7 mouse cellular contexts compared by ENCODE assay signal in genomic region chr14:59624326-59624885, GRCm38 (mm10). TPM values are rescaled to one million over a fixed set of nuclear protein-coding genes. Genes with fewer than 3 reads are reported as not detected.
DNase-seq lines count a peak whose midpoint lies in the region; ATAC-seq lines count a peak whose summit lies in the region.

No protein-coding gene starts in this region.

- no peak for DNase-seq in hindbrain, embryonic 11.5 days (ENCODE audit: low spot score)
- peak; percentile 54 for DNase-seq in ES-CJ7 (ENCODE audit: low read depth, low spot score)
- no peak for DNase-seq in embryonic facial prominence, embryonic 10.5 days (ENCODE audit: low spot score)
- no peak for DNase-seq in ovary, adult 18-20 months (ENCODE audit: low spot score)
- no peak for DNase-seq in frontal cortex, postnatal 14 days (ENCODE audit: low spot score in 2 of 2)

- H3K9ac ChIP-seq in hindbrain, embryonic 11.5 days (ENCODE audit: low read depth, low read length): no peak overlapping the region
- H3K9ac ChIP-seq in hindbrain, embryonic 16.5 days (ENCODE audit: low read depth, low read length): no peak overlapping the region
- H3K9ac ChIP-seq in limb, embryonic 13.5 days: no peak overlapping the region

- no peak overlapping the region for H3K4me2 ChIP-seq in hindbrain, embryonic 11.5 days (replicated peaks; ENCODE audit: low read depth, low read length)
- H3K4me2 ChIP-seq in hindbrain, embryonic 16.5 days (ENCODE audit: low read length): no peak overlapping the region
- peak overlapping the region; percentile 81 for H3K4me2 ChIP-seq in limb, embryonic 13.5 days (replicated peaks)

- no peak overlapping the region for H3K4me3 ChIP-seq in hindbrain, embryonic 11.5 days (ENCODE audit: low read depth, low read length)
- H3K4me3 ChIP-seq in hindbrain, embryonic 16.5 days (ENCODE audit: low read length): no peak overlapping the region
- H3K4me3 ChIP-seq in embryonic facial prominence, embryonic 10.5 days: peak overlapping the region; percentile 82; the same call in 1 of the 2 replicates
- H3K4me3 ChIP-seq in limb, embryonic 13.5 days: peak overlapping the region; percentile 78

- H3K4me1 ChIP-seq in hindbrain, embryonic 11.5 days (replicated peaks; ENCODE audit: control insufficient read depth, insufficient read depth, low read length): no peaks in the 10 kb centered on the region; the same call in 1 of the 2 replicates
- peaks cover 21% of the 10 kb centered on the region for H3K4me1 ChIP-seq in hindbrain, embryonic 16.5 days (ENCODE audit: control insufficient read depth, insufficient read depth, low read depth, low read length)
- H3K4me1 ChIP-seq in embryonic facial prominence, embryonic 10.5 days: peaks cover 44% of the 10 kb centered on the region
- H3K4me1 ChIP-seq in limb, embryonic 13.5 days: peaks cover 41% of the 10 kb centered on the region

- 0 out of 2 replicates have a peak, but pooled peaks have one; percentile 2 for ATAC-seq in hindbrain, embryonic 11.5 days (ENCODE audit: low FRiP score)
- ATAC-seq in hindbrain, embryonic 16.5 days: no peak
- no peak for ATAC-seq in limb, embryonic 13.5 days (ENCODE audit: low FRiP score, low read depth)

- WGBS in hindbrain, embryonic 11.5 days: 42% methylated on average over 9 of the region's 9 CpGs
- 35% methylated on average over 9 of the region's 9 CpGs for WGBS in hindbrain, embryonic 16.5 days
- WGBS in embryonic facial prominence, embryonic 10.5 days: 18% methylated on average over 9 of the region's 9 CpGs
- WGBS in limb, embryonic 13.5 days: 15% methylated on average over 9 of the region's 9 CpGs

- H3K9me3 ChIP-seq in hindbrain, embryonic 11.5 days (ENCODE audit: control insufficient read depth, low read length): no peaks in the 10 kb centered on the region
- no peaks in the 10 kb centered on the region for H3K9me3 ChIP-seq in hindbrain, embryonic 16.5 days (ENCODE audit: control insufficient read depth, low read length)
- H3K9me3 ChIP-seq in embryonic facial prominence, embryonic 10.5 days: no peaks in the 10 kb centered on the region
- H3K9me3 ChIP-seq in limb, embryonic 13.5 days: no peaks in the 10 kb centered on the region

- H3K27ac ChIP-seq in hindbrain, embryonic 11.5 days (ENCODE audit: low read depth, low read length): no peak overlapping the region
- H3K27ac ChIP-seq in hindbrain, embryonic 16.5 days (ENCODE audit: low read depth, low read length): no peak overlapping the region
- H3K27ac ChIP-seq in embryonic facial prominence, embryonic 10.5 days (replicated peaks): no peak overlapping the region; the same call in 1 of the 2 replicates
- no peak overlapping the region for H3K27ac ChIP-seq in limb, embryonic 13.5 days

- H3K27me3 ChIP-seq in hindbrain, embryonic 11.5 days (ENCODE audit: control insufficient read depth, insufficient read depth, low read length): peaks cover 10% of the 10 kb centered on the region; the same call in 1 of the 2 replicates
- peaks cover 10% of the 10 kb centered on the region for H3K27me3 ChIP-seq in hindbrain, embryonic 16.5 days (replicated peaks; ENCODE audit: control insufficient read depth, insufficient read depth, low read length)
- H3K27me3 ChIP-seq in embryonic facial prominence, embryonic 10.5 days (replicated peaks; ENCODE audit: low read depth, poor library complexity, severe bottlenecking): peaks cover 68% of the 10 kb centered on the region
- peaks cover 27% of the 10 kb centered on the region; the same call in 1 of the 2 replicates for H3K27me3 ChIP-seq in limb, embryonic 13.5 days

- H3K36me3 ChIP-seq in hindbrain, embryonic 11.5 days (ENCODE audit: control insufficient read depth, insufficient read depth, low read length): no peaks in the 10 kb centered on the region
- no peaks in the 10 kb centered on the region for H3K36me3 ChIP-seq in hindbrain, embryonic 16.5 days (ENCODE audit: control insufficient read depth, insufficient read depth, low read length)
- H3K36me3 ChIP-seq in embryonic facial prominence, embryonic 10.5 days (replicated peaks): peaks cover 2% of the 10 kb centered on the region
- peaks cover 1% of the 10 kb centered on the region; the same call in 1 of the 2 replicates for H3K36me3 ChIP-seq in limb, embryonic 13.5 days

RNA-seq across cellular contexts. Expression of gene Shisa2, which starts 0.7 kb away (rescaled TPM):
- 14.0 and 15.7 TPM in 2 replicates for polyA plus RNA-seq in hindbrain, embryonic 11.5 days (2014; fragmentation: Nextera tagmentation; extraction: Ambion mirVana)
- polyA plus RNA-seq in hindbrain, embryonic 16.5 days (2015; fragmentation: Nextera tagmentation; extraction: Ambion mirVana): 3.0 and 4.9 TPM in 2 replicates
- 26.1 and 29.8 TPM in 2 replicates for polyA plus RNA-seq in embryonic facial prominence, embryonic 10.5 days (2016; fragmentation: Nextera tagmentation; extraction: Ambion mirVana)
- 46.6 and 54.2 TPM in 2 replicates for polyA plus RNA-seq in limb, embryonic 13.5 days (2015; fragmentation: Nextera tagmentation; extraction: Ambion mirVana)

RNA-seq across cellular contexts. Expression of gene Cdadc1, which starts 26.6 kb away (rescaled TPM):
- polyA plus RNA-seq in hindbrain, embryonic 11.5 days (2014; fragmentation: Nextera tagmentation; extraction: Ambion mirVana): 31.0 and 33.3 TPM in 2 replicates
- 26.3 and 32.3 TPM in 2 replicates for polyA plus RNA-seq in hindbrain, embryonic 16.5 days (2015; fragmentation: Nextera tagmentation; extraction: Ambion mirVana)
- 24.7 and 28.9 TPM in 2 replicates for polyA plus RNA-seq in embryonic facial prominence, embryonic 10.5 days (2016; fragmentation: Nextera tagmentation; extraction: Ambion mirVana)
- polyA plus RNA-seq in limb, embryonic 13.5 days (2015; fragmentation: Nextera tagmentation; extraction: Ambion mirVana): 35.0 and 35.1 TPM in 2 replicates

Comparison
In these comparisons a context has a peak if more than half of its experiments do, and no peak if none do; other contexts are left out.
1. H3K4me3 ChIP-seq: peak in embryonic facial prominence, embryonic 10.5 days (single experiment) and limb, embryonic 13.5 days (single experiment); none in hindbrain, embryonic 11.5 days (single experiment) and hindbrain, embryonic 16.5 days (single experiment).